In the genomic region with DNA sequence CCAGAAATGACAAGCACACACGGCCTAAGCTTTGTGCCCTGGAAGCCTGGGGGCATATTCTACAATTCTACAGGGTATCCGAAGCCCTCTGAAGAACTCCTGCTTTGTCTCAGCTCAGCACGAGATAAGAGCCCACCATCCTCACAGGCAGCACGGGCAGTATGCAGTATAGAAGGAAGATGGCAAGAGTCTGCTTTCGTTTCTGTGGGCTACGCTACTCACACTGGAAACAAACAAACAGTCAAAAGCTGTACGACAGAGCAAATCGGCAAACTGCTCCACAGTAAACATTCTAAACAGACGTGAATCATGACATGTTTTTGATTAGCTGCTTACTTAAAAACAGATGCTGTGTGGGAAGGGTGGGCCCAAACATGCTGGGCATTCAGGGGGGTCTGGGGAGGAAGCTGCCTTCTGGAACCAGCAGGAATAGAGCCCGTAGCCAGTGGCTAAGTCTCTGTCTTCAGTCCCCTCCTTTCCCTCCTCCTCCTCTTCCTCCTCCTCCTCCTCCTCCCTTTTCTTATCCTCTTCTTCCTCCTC, we compare ENCODE assay signal across 18 mouse cellular contexts.
DNase-seq lines count a peak whose midpoint lies in the region; ATAC-seq and TF ChIP-seq lines count a peak whose summit lies in the region.
"Had no signal": no experiment of that assay in that cellular context is flagged by ENCODE, and none has a peak within 500 bp of the region (broad histone marks: within the 10 kb centered on the region; RNA-seq: fewer than 3 reads in every experiment).

No protein-coding gene starts in this region.

- 55% methylated on average over 10 of the region's 10 CpGs for WGBS in hindbrain, embryonic 15.5 days
- 63% methylated on average over 10 of the region's 10 CpGs for WGBS in hindbrain, embryonic 10.5 days
- 41% methylated on average over 10 of the region's 10 CpGs for WGBS in embryonic facial prominence, embryonic 10.5 days
- 51% methylated on average over 10 of the region's 10 CpGs for WGBS in forebrain, embryonic 16.5 days
- WGBS in limb, embryonic 14.5 days: 23% methylated on average over 10 of the region's 10 CpGs

- H3K4me1 ChIP-seq in hindbrain, embryonic 15.5 days (replicated peaks): 0 out of 2 replicates have a peak, but pooled peaks cover 6% of the 10 kb centered on the region
- H3K4me1 ChIP-seq in hindbrain, embryonic 10.5 days (replicated peaks): no peaks in the 10 kb centered on the region
- peaks cover 11% of the 10 kb centered on the region for H3K4me1 ChIP-seq in embryonic facial prominence, embryonic 10.5 days
- no peaks in the 10 kb centered on the region for H3K4me1 ChIP-seq in forebrain, embryonic 16.5 days (replicated peaks; ENCODE audit: control insufficient read depth, insufficient read depth, low read length)
- no peaks in the 10 kb centered on the region for H3K4me1 ChIP-seq in limb, embryonic 14.5 days (ENCODE audit: control insufficient read depth, insufficient read depth, low read length)
- H3K4me1 ChIP-seq: heart, embryonic 13.5 days; intestine, embryonic 15.5 days; kidney, embryonic 15.5 days; limb, embryonic 15.5 days had no signal

- H3K4me3 ChIP-seq in hindbrain, embryonic 15.5 days: no peak overlapping the region
- no peak overlapping the region for H3K4me3 ChIP-seq in hindbrain, embryonic 10.5 days
- no peak overlapping the region for H3K4me3 ChIP-seq in embryonic facial prominence, embryonic 10.5 days
- H3K4me3 ChIP-seq in forebrain, embryonic 16.5 days (replicated peaks; ENCODE audit: low read length): no peak overlapping the region
- no peak overlapping the region for H3K4me3 ChIP-seq in limb, embryonic 14.5 days (replicated peaks; ENCODE audit: low read length)
- H3K4me3 ChIP-seq: erythroblast, embryonic 14.5 days; heart, embryonic 13.5 days; intestine, embryonic 15.5 days; kidney, embryonic 15.5 days; limb, embryonic 15.5 days had no signal

- no peaks in the 10 kb centered on the region for H3K36me3 ChIP-seq in hindbrain, embryonic 15.5 days
- no peaks in the 10 kb centered on the region for H3K36me3 ChIP-seq in hindbrain, embryonic 10.5 days
- H3K36me3 ChIP-seq in embryonic facial prominence, embryonic 10.5 days (replicated peaks): no peaks in the 10 kb centered on the region
- H3K36me3 ChIP-seq in forebrain, embryonic 16.5 days (ENCODE audit: control insufficient read depth, insufficient read depth): no peaks in the 10 kb centered on the region
- H3K36me3 ChIP-seq in limb, embryonic 14.5 days (ENCODE audit: control insufficient read depth, insufficient read depth, low read length): no peaks in the 10 kb centered on the region
- H3K36me3 ChIP-seq: heart, embryonic 13.5 days; intestine, embryonic 15.5 days; kidney, embryonic 15.5 days; limb, embryonic 15.5 days had no signal

- DNase-seq in hindbrain, embryonic 10.5 days (ENCODE audit: low spot score): no peak
- peak; percentile 19 for DNase-seq in embryonic facial prominence, embryonic 10.5 days (ENCODE audit: low spot score)
- DNase-seq in limb, embryonic 14.5 days (ENCODE audit: low spot score): peak; percentile 33
- no peak for DNase-seq in layer of hippocampus, adult 8-10 months (ENCODE audit: low spot score in 2 of 2)
- no peak for DNase-seq in urinary bladder, adult 2 months (ENCODE audit: low spot score)
- DNase-seq: adrenal gland, postnatal 10 days; B cell, adult 2 months; cerebellum, adult 11-12 months; heart, postnatal 36 days; liver, postnatal 0 days; thymus, postnatal 36 days had no signal

- ATAC-seq in hindbrain, embryonic 15.5 days (ENCODE audit: low FRiP score, low read depth): peak; percentile 38; the same call in 1 of the 2 replicates
- ATAC-seq in forebrain, embryonic 16.5 days: peak; percentile 50; the same call in 1 of the 2 replicates
- no peak for ATAC-seq in limb, embryonic 14.5 days (ENCODE audit: low FRiP score, low read depth)
- ATAC-seq: intestine, embryonic 15.5 days; liver, postnatal 0 days had no signal

- no peak overlapping the region; the same call in 1 of the 2 replicates for H3K27ac ChIP-seq in hindbrain, embryonic 15.5 days (replicated peaks)
- H3K27ac ChIP-seq in hindbrain, embryonic 10.5 days: no peak overlapping the region
- H3K27ac ChIP-seq in embryonic facial prominence, embryonic 10.5 days (replicated peaks): no peak overlapping the region
- H3K27ac ChIP-seq in forebrain, embryonic 16.5 days (ENCODE audit: low read length): no peak overlapping the region
- H3K27ac ChIP-seq in limb, embryonic 14.5 days (replicated peaks; ENCODE audit: low read depth, low read length): no peak overlapping the region
- H3K27ac ChIP-seq: heart, embryonic 13.5 days; intestine, embryonic 15.5 days; kidney, embryonic 15.5 days; limb, embryonic 15.5 days had no signal

- TF ChIP-seq POLR2A in limb, embryonic 14.5 days (IDR thresholded peaks at IDR 0.05; ENCODE audit: borderline replicate concordance, extremely low read depth, insufficient read depth, insufficient read length): no peak

- no peaks in the 10 kb centered on the region for H3K27me3 ChIP-seq in hindbrain, embryonic 15.5 days
- no peaks in the 10 kb centered on the region for H3K27me3 ChIP-seq in hindbrain, embryonic 10.5 days (ENCODE audit: insufficient read depth, poor library complexity, severe bottlenecking)
- peaks cover 6% of the 10 kb centered on the region; the same call in 1 of the 2 replicates for H3K27me3 ChIP-seq in embryonic facial prominence, embryonic 10.5 days (replicated peaks; ENCODE audit: low read depth, poor library complexity, severe bottlenecking)
- no peaks in the 10 kb centered on the region for H3K27me3 ChIP-seq in forebrain, embryonic 16.5 days (replicated peaks; ENCODE audit: control insufficient read depth, insufficient read depth, low read length)
- no peaks in the 10 kb centered on the region for H3K27me3 ChIP-seq in limb, embryonic 14.5 days (ENCODE audit: control insufficient read depth, insufficient read depth, low read length)
- H3K27me3 ChIP-seq: intestine, embryonic 15.5 days; kidney, embryonic 15.5 days; limb, embryonic 15.5 days had no signal

- H3K4me2 ChIP-seq in hindbrain, embryonic 15.5 days: no peak overlapping the region
- no peak overlapping the region for H3K4me2 ChIP-seq in forebrain, embryonic 16.5 days (ENCODE audit: low read length)
- no peak overlapping the region for H3K4me2 ChIP-seq in limb, embryonic 14.5 days (replicated peaks; ENCODE audit: low read depth, low read length, severe bottlenecking)
- H3K4me2 ChIP-seq: heart, embryonic 13.5 days; intestine, embryonic 15.5 days; kidney, embryonic 15.5 days; limb, embryonic 15.5 days had no signal

- H3K9me3 ChIP-seq in hindbrain, embryonic 15.5 days: no peaks in the 10 kb centered on the region
- H3K9me3 ChIP-seq in hindbrain, embryonic 10.5 days: no peaks in the 10 kb centered on the region
- H3K9me3 ChIP-seq in embryonic facial prominence, embryonic 10.5 days: no peaks in the 10 kb centered on the region
- no peaks in the 10 kb centered on the region for H3K9me3 ChIP-seq in forebrain, embryonic 16.5 days (ENCODE audit: control insufficient read depth, low read length)
- no peaks in the 10 kb centered on the region for H3K9me3 ChIP-seq in limb, embryonic 14.5 days (ENCODE audit: control insufficient read depth, low read length)
- H3K9me3 ChIP-seq: heart, embryonic 13.5 days; intestine, embryonic 15.5 days; kidney, embryonic 15.5 days; limb, embryonic 15.5 days had no signal

- no peak overlapping the region for H3K9ac ChIP-seq in hindbrain, embryonic 15.5 days
- no peak overlapping the region for H3K9ac ChIP-seq in forebrain, embryonic 16.5 days (replicated peaks; ENCODE audit: low read depth, low read length)
- no peak overlapping the region for H3K9ac ChIP-seq in limb, embryonic 14.5 days (ENCODE audit: low read depth, low read length, severe bottlenecking)
- H3K9ac ChIP-seq: heart, embryonic 13.5 days; intestine, embryonic 15.5 days; kidney, embryonic 15.5 days; limb, embryonic 15.5 days; liver, postnatal 0 days had no signal

Comparison
In these comparisons a context has a peak if more than half of its experiments do, and no peak if none do; other contexts are left out.
1. DNase-seq: peak in embryonic facial prominence, embryonic 10.5 days (single experiment) and limb, embryonic 14.5 days (single experiment); none in hindbrain, embryonic 10.5 days (single experiment), layer of hippocampus, adult 8-10 months (0 of 2) and urinary bladder, adult 2 months (single experiment).